Mouse (Mus musculus) intestine, embryonic 14.5 days (tissue): Measurements from ENCODE around the gene Ppat. TPM values are rescaled to one million over a fixed set of nuclear protein-coding genes. Genes with fewer than 3 reads are reported as not detected.

ENCODE experiments used
- ATAC-seq: fragments of 200-750 bp; cut with Nextera tagmentation; replicated peaks from 2 replicates; pipeline ENCODE4 v1.8.0; 2017; ENCODE audit warnings: low read depth, moderate number of reproducible peaks, moderate TSS enrichment, moderate library complexity; ENCODE audit not compliant: low FRiP score, low TSS enrichment
- DNase-seq: peaks from one replicate; pipeline ENCODE4 v3.0.0-alpha.2; 2018; ENCODE audit warnings: low spot score
- H3K27ac ChIP-seq: fragments of 300-500 bp; sonication (generic); 2 replicates; pipeline ENCODE4 v1.5.1; 2014; ENCODE audit warnings: low read depth, mild to moderate bottlenecking, control low read depth
- H3K27me3 ChIP-seq: fragments of 300-500 bp; sonication (generic); replicated peaks from 2 replicates; pipeline ENCODE4 v1.6.1; 2014; ENCODE audit warnings: low read length, control low read depth; ENCODE audit not compliant: control insufficient read depth, insufficient read depth
- H3K36me3 ChIP-seq: fragments of 300-500 bp; sonication (generic); 2 replicates; pipeline ENCODE4 v1.6.1; 2014; ENCODE audit warnings: low read length, control low read depth; ENCODE audit not compliant: control insufficient read depth, insufficient read depth
- H3K4me1 ChIP-seq: fragments of 300-500 bp; sonication (generic); replicated peaks from 2 replicates; pipeline ENCODE4 v1.6.1; 2014; ENCODE audit warnings: low read length, control low read depth, mixed read lengths; ENCODE audit not compliant: control insufficient read depth, insufficient read depth
- H3K4me2 ChIP-seq: fragments of 300-500 bp; sonication (generic); 2 replicates; pipeline ENCODE4 v1.6.1; 2014; ENCODE audit warnings: low read length
- H3K4me3 ChIP-seq: fragments of 300-500 bp; sonication (generic); 2 replicates; pipeline ENCODE4 v1.5.1; 2014; ENCODE audit warnings: low read depth, low read length, control low read depth, mixed read lengths
- H3K9ac ChIP-seq: fragments of 300-500 bp; sonication (generic); 2 replicates; pipeline ENCODE4 v1.6.1; 2014; ENCODE audit warnings: mild to moderate bottlenecking, low read length
- H3K9me3 ChIP-seq: fragments of 300-500 bp; sonication (generic); 2 replicates; pipeline ENCODE4 v1.6.1; 2016; ENCODE audit warnings: low read length, control low read depth; ENCODE audit not compliant: control insufficient read depth
- WGBS: fragments of 180-500 bp; shearing (Covaris S2); extraction: QIAGEN DNeasy Blood & Tissue Kit; methylation state at CpG from one replicate; pipeline ENCODE4 v1.1.7; 2014; 5-methylcytosine and 5-hydroxymethylcytosine counted together
- polyA plus RNA-seq: library from polyadenylated mRNA; unstranded; fragments of >200 nt; fragmentation: Nextera tagmentation; extraction: Ambion mirVana; gene quantifications from 2 replicates; pipeline ENCODE4 v1.2.1, GENCODE M21; 2014

Gene Ppat
- polyA plus RNA-seq, result 39.2 and 43.6 TPM in 2 replicates

GRCm38 (mm10) chr5:76951106-76952027 lies at the start of gene Ppat, which contains the start of gene Paics:
Gene Ppat (minus strand): TSS chr5:76951578.
Gene Paics (plus strand): TSS chr5:76951307.
- WGBS, result under 1% methylated on average over 79 of the region's 81 CpGs
- peak within 1 kb of the TSS; percentile 78 for H3K4me2 ChIP-seq

GRCm38 (mm10) chr5:76998416-76998815 lies 47.0 kb upstream of the Ppat start:
- Histone ChIP-seq H3K4me1 (no peaks in the 10 kb centered on the region), H3K9ac (no peak overlapping the region), H3K4me3 (no peak overlapping the region), H3K27me3 (no peaks in the 10 kb centered on the region), H3K36me3 (peaks cover 77% of the 10 kb centered on the region), H3K9me3 (no peaks in the 10 kb centered on the region), H3K4me2 (no peak overlapping the region), H3K27ac (no peak overlapping the region)
- WGBS, result 52% methylated on average over 5 of the region's 5 CpGs
- ATAC-seq, result no peak
- DNase-seq, result no peak

More at GRCm38 (mm10) chr5:76951106-76952027, at the start of gene Ppat, which contains the start of gene Paics:
- peaks cover 16% of the 10 kb centered on the region for H3K36me3 ChIP-seq
- no peaks in the 10 kb centered on the region for H3K27me3 ChIP-seq
- no peaks in the 10 kb centered on the region for H3K9me3 ChIP-seq
- ATAC-seq, result peak; percentile 98
- peak within 1 kb of the TSS; percentile 81 for H3K4me3 ChIP-seq
- peak within 1 kb of the TSS; percentile 81 for H3K27ac ChIP-seq
- peak; percentile 98 for DNase-seq
- peaks cover 14% of the 10 kb centered on the region for H3K4me1 ChIP-seq
- H3K9ac ChIP-seq, result peak within 1 kb of the TSS; percentile 73

- Histone ChIP-seq H3K9me3 (no peaks in the 10 kb centered on the region), H3K4me2 (no peak overlapping the region), H3K27ac (no peak overlapping the region), H3K27me3 (no peaks in the 10 kb centered on the region), H3K4me1 (no peaks in the 10 kb centered on the region), H3K9ac (no peak overlapping the region), H3K4me3 (no peak overlapping the region), H3K36me3 (peaks cover 96% of the 10 kb centered on the region)
- WGBS, result 93% methylated on average over 5 of the region's 5 CpGs
- no peak for DNase-seq
- no peak for ATAC-seq
These were observed 41.9 kb upstream of the Ppat start for GRCm38 (mm10) chr5:76993174-76993814.

- no peaks in the 10 kb centered on the region for H3K27me3 ChIP-seq
- no peak overlapping the region for H3K4me2 ChIP-seq
- WGBS, result 92% methylated on average over 3 of the region's 3 CpGs
- H3K27ac ChIP-seq, result no peak overlapping the region
- no peaks in the 10 kb centered on the region for H3K9me3 ChIP-seq
- H3K9ac ChIP-seq, result no peak overlapping the region
- no peak for DNase-seq
- ATAC-seq, result no peak
- H3K4me3 ChIP-seq, result no peak overlapping the region
- no peaks in the 10 kb centered on the region for H3K4me1 ChIP-seq
- peaks cover 90% of the 10 kb centered on the region for H3K36me3 ChIP-seq
These were observed 39.4 kb upstream of the Ppat start for GRCm38 (mm10) chr5:76990789-76991188.

- Histone ChIP-seq H3K9ac (no peak overlapping the region), H3K4me2 (no peak overlapping the region), H3K4me1 (no peaks in the 10 kb centered on the region), H3K27ac (no peak overlapping the region), H3K4me3 (no peak overlapping the region), H3K36me3 (peaks cover 91% of the 10 kb centered on the region), H3K27me3 (no peaks in the 10 kb centered on the region), H3K9me3 (no peaks in the 10 kb centered on the region)
- 96% methylated on average over 11 of the region's 11 CpGs for WGBS
- ATAC-seq (no peak), DNase-seq (no peak)
These were observed 32.6 kb upstream of the Ppat start for GRCm38 (mm10) chr5:76984015-76984414.

- ATAC-seq, result no peak
- H3K4me2 ChIP-seq, result peak overlapping the region; percentile 77
- peaks cover 10% of the 10 kb centered on the region for H3K4me1 ChIP-seq
- WGBS, result 88% methylated on average over 8 of the region's 8 CpGs
- peaks cover 29% of the 10 kb centered on the region for H3K36me3 ChIP-seq
- H3K4me3 ChIP-seq, result peak overlapping the region; percentile 91
- no peaks in the 10 kb centered on the region for H3K9me3 ChIP-seq
- DNase-seq, result no peak
- H3K9ac ChIP-seq, result peak overlapping the region; percentile 92; the same call in 1 of the 2 replicates
- H3K27me3 ChIP-seq, result no peaks in the 10 kb centered on the region
- H3K27ac ChIP-seq, result no peak overlapping the region
These were observed 24.4 kb upstream of the Ppat start for GRCm38 (mm10) chr5:76975736-76976135.

GRCm38 (mm10) chr5:76974554-76975285 lies 23.3 kb upstream of the Ppat start, which contains the start of gene Srp72:
Gene Srp72 (plus strand): TSS chr5:76974683.
- Histone ChIP-seq H3K4me1 (peaks cover 10% of the 10 kb centered on the region), H3K27me3 (no peaks in the 10 kb centered on the region), H3K36me3 (peaks cover 23% of the 10 kb centered on the region), H3K4me3 (peak within 1 kb of the TSS; percentile 91), H3K9ac (peak within 1 kb of the TSS; percentile 92), H3K9me3 (no peaks in the 10 kb centered on the region), H3K27ac (peak within 1 kb of the TSS; percentile 80; the same call in 1 of the 2 replicates), H3K4me2 (peak within 1 kb of the TSS; percentile 90)
- ATAC-seq (peak; percentile 96), DNase-seq (peak; percentile 98)
- whole genome bisulfite sequencing, result under 1% methylated on average over 60 of the region's 60 CpGs

- 3% methylated on average over 17 of the region's 17 CpGs for WGBS
- Histone ChIP-seq H3K4me1 (peaks cover 10% of the 10 kb centered on the region), H3K9me3 (no peaks in the 10 kb centered on the region), H3K36me3 (peaks cover 22% of the 10 kb centered on the region), H3K9ac (peak overlapping the region; percentile 92), H3K4me3 (peak overlapping the region; percentile 91), H3K4me2 (peak overlapping the region; percentile 90), H3K27me3 (no peaks in the 10 kb centered on the region), H3K27ac (no peak overlapping the region)
- ATAC-seq, result peak; percentile 40
- DNase-seq, result no peak
These were observed 22.8 kb upstream of the Ppat start for GRCm38 (mm10) chr5:76974207-76974553.
